Mouse (Mus musculus): ENCODE data around the gene Usp30. TPM values are rescaled to one million over a fixed set of nuclear protein-coding genes. Genes with fewer than 3 reads are reported as not detected.

The Usp30 gene
- 15.8 and 16.9 TPM in 2 replicates for polyA plus RNA-seq (2016; fragmentation: Nextera tagmentation; extraction: Ambion mirVana)

DNA sequence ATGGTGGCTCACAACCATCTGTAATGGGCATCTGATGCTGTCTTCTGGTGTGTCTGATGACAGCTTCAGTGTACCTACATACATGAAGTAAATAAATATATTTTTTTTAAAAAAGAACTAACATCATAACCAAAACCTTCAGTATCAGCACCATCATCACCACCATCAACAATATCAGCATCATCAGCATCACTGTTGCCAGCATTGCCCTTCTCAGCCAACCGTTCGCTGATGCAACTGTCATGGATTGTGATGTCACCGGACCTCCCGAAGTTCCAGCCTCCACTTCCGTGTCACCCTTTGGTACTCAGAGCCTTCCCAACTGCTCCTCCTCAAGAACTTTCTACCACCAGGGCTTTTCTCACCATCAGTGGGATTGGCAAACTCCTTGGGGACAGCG, at the start of gene Usp30:
Gene Usp30 (plus strand): TSS at position 301 of the 400 bp plus-strand sequence.
- WGBS = 97% methylated on average over 6 of the region's 6 CpGs
- H3K27ac ChIP-seq = no peak within 1 kb of the TSS
- H3K4me2 ChIP-seq = no peak within 1 kb of the TSS

DNA sequence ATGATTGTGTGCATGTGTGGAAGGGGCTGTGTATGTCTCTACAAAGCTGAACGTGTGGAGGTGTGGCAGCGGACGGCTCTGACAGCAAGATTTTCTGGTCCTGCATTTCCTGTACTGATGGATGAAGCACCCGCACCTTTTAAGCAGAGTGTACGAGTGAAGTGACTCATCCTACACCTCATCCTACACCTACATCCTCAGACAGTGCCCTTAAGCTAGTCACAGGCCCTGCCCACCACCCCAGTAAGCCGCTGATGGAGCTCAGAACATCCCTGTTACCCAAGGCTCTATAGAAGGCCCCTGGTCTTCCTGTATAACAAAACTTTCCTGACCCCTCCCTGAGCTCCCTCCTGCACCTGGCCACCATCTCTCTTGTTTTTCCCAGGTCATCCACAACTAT, 40.9 kb upstream of the Usp30 start:
- no peak overlapping the region for H3K4me3 ChIP-seq (replicated peaks)
- peak; percentile 17; the same call in 1 of the 2 replicates for ATAC-seq (ENCODE audit: low FRiP score)
- 62% methylated on average over 6 of the region's 6 CpGs for WGBS

More for the DNA sequence above, at the start of gene Usp30:
- Histone ChIP-seq H3K36me3 (replicated peaks) (0 out of 2 replicates have a peak, but pooled peaks cover 7% of the 10 kb centered on the region), H3K9me3 (no peaks in the 10 kb centered on the region), H3K4me1 (no peaks in the 10 kb centered on the region), H3K27me3 (no peaks in the 10 kb centered on the region), H3K9ac (no peak within 1 kb of the TSS), H3K4me3 (replicated peaks) (no peak within 1 kb of the TSS)
- no peak for ATAC-seq (ENCODE audit: low FRiP score)

DNA sequence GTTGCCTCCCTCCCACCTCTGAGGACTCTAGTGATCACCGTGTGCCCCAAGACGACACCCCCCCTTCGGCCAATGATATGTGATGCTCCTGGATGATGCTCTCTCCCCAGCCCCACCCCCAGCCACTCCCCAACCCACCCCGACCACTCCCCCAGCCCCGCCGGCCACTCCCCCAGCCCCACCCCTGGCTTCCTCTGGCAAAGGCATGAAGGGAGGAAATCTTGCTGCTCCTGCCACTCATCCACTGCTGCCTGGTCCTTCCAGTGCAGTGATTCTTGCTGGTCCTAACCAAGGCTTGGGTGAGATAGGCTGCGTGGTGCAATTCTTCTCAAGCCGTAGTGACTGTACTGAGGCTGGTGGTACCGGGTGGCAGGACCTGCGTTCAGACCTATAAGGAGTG, 40.4 kb upstream of the Usp30 start:
- WGBS = 14% methylated on average over 9 of the region's 10 CpGs
- H3K27me3 ChIP-seq = no peaks in the 10 kb centered on the region
- H3K4me3 ChIP-seq (replicated peaks) = no peak overlapping the region
- peak; percentile 49; the same call in 1 of the 2 replicates for ATAC-seq (ENCODE audit: low FRiP score)
- H3K27ac ChIP-seq = no peak overlapping the region
- no peak overlapping the region for H3K9ac ChIP-seq
- peak overlapping the region; percentile 17; the same call in 1 of the 2 replicates for H3K4me2 ChIP-seq
- 0 out of 2 replicates have a peak, but pooled peaks cover 3% of the 10 kb centered on the region for H3K36me3 ChIP-seq (replicated peaks)
- H3K4me1 ChIP-seq = peaks cover 4% of the 10 kb centered on the region; the same call in 1 of the 2 replicates
- H3K9me3 ChIP-seq = no peaks in the 10 kb centered on the region

More for the DNA sequence above, 40.9 kb upstream of the Usp30 start:
- Histone ChIP-seq H3K27ac (no peak overlapping the region), H3K36me3 (replicated peaks) (0 out of 2 replicates have a peak, but pooled peaks cover 3% of the 10 kb centered on the region), H3K9me3 (no peaks in the 10 kb centered on the region), H3K4me2 (peak overlapping the region; percentile 17; the same call in 1 of the 2 replicates), H3K4me1 (0 out of 2 replicates have a peak, but pooled peaks cover 4% of the 10 kb centered on the region), H3K9ac (no peak overlapping the region), H3K27me3 (no peaks in the 10 kb centered on the region)

DNA sequence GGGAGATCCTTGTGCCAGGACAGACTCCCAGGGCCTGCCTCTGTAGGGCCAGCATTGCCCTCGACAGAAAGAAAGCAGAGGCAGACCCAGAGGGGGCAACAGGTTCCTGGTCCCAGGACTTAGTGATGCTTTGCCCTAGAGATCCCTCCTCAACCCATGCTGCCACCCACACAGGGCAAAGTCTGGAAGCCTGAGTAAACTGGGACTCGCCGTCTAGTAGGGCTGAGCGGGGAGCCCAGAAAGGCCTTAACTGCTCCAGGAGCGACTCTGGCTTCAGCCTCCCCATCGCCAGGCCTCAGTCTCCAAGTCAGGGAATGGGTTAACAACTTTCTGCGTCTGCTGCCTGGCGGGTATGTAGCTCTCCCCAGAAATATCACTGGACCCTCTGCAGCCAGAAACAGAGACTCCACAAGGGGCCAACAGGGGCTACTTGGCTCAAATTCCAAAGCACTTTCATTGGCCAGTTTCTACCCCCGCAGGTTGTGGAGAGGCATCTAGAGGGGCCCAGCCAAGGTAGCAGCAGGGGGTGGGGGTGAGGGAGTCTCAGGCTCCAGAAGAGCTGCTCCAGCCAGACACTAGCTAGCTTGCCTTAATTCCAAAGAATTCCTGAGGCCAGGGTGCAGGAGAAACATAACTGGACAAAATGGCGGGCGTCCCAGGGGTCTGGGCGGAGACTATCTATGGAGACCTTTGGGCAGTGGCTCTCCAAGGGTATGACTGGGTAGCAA, 37.9 kb upstream of the Usp30 start:
- Histone ChIP-seq H3K27ac (no peak overlapping the region), H3K4me2 (no peak overlapping the region), H3K4me1 (peaks cover 8% of the 10 kb centered on the region), H3K27me3 (no peaks in the 10 kb centered on the region), H3K9me3 (no peaks in the 10 kb centered on the region), H3K36me3 (replicated peaks) (peaks cover 3% of the 10 kb centered on the region), H3K4me3 (replicated peaks) (no peak overlapping the region), H3K9ac (no peak overlapping the region)
- 91% methylated on average over 12 of the region's 12 CpGs for WGBS
- no peak for ATAC-seq (ENCODE audit: low FRiP score)

DNA sequence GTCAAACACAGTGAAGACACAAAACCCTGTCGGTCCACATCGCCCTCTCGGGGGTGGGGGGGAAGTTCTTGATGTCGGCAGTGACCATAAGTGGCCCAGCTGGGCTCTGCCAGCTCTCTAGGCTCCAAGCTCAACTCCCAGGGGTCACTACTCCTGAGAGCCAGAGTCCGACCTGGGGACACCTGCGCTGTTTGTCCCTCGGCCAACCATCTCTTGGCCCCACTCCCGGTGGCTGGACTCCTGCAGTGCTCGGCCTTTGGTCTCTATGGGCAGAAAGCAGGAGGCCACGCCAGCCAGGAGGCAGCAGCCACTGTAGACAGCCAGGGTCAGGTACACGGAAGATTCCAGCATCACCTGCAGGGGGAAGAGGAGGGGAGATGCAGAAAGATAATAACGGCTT, 37.1 kb upstream of the Usp30 start:
- Histone ChIP-seq H3K9me3 (no peaks in the 10 kb centered on the region), H3K36me3 (replicated peaks) (peaks cover 3% of the 10 kb centered on the region), H3K4me3 (replicated peaks) (no peak overlapping the region), H3K27me3 (no peaks in the 10 kb centered on the region), H3K4me2 (no peak overlapping the region), H3K4me1 (peaks cover 8% of the 10 kb centered on the region), H3K9ac (no peak overlapping the region), H3K27ac (no peak overlapping the region)
- no peak for ATAC-seq (ENCODE audit: low FRiP score)
- WGBS = 84% methylated on average over 12 of the region's 12 CpGs

DNA sequence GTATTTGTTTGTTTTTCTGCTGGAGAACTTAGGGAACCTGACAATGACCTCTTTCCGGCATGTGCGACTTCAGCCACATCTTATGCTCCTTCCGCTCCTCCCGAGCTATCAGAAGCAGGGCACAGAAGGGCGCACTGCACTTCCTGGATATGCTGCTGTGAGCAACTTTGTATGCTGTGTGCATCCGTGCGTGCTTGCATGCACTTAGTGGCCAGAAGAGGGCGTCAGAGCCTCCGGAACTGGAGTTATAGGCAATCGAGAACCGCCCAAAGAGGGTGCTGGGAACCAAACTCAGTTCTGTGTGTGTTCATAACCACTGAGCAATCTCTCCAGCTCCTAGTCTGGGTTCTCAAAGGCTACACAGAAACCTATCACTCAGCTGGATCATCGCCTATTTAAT, 34.6 kb upstream of the Usp30 start:
- H3K4me2 ChIP-seq = no peak overlapping the region

DNA sequence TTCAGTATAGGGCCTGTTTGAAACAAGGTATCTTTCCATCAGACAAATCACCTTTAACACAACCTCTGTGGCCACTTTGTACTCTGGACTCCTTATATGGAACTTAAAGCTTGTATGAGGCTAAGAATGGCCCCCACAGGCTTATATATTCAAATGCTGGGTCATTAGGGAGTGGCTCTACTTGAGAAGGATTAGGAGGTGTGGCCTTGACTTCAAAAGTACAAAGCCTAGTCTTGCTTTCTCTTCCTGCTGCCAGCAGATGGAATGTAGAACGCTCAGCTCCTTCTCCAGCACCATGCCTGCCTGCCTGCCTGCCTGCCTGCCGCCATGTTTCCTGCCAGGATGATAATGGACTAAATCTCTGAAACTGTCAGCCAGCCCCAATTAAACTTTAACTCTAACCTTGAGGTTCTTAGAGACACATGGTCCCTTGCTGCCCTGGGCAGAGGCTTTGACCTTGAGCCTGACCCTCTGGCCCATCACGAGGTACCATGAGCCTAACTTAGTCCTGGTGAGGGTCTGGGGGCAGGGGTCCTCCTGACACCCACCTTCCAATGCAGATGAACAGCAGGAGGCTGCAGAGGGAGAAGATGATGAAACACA, 33.0 kb upstream of the Usp30 start:
- ATAC-seq (ENCODE audit: low FRiP score) = no peak
- 89% methylated on average over 3 of the region's 3 CpGs for WGBS
- H3K36me3 ChIP-seq (replicated peaks) = peaks cover 3% of the 10 kb centered on the region
- no peaks in the 10 kb centered on the region for H3K9me3 ChIP-seq
- peaks cover 9% of the 10 kb centered on the region for H3K4me1 ChIP-seq
- H3K9ac ChIP-seq = no peak overlapping the region
- no peak overlapping the region for H3K27ac ChIP-seq
- H3K4me2 ChIP-seq = no peak overlapping the region
- H3K4me3 ChIP-seq (replicated peaks) = no peak overlapping the region
- no peaks in the 10 kb centered on the region for H3K27me3 ChIP-seq

More for the DNA sequence above, 34.6 kb upstream of the Usp30 start:
- Histone ChIP-seq H3K9me3 (no peaks in the 10 kb centered on the region), H3K9ac (no peak overlapping the region), H3K4me3 (replicated peaks) (no peak overlapping the region), H3K27me3 (no peaks in the 10 kb centered on the region), H3K27ac (no peak overlapping the region), H3K36me3 (replicated peaks) (peaks cover 3% of the 10 kb centered on the region), H3K4me1 (peaks cover 6% of the 10 kb centered on the region)
- 93% methylated on average over 12 of the region's 12 CpGs for WGBS
- ATAC-seq (ENCODE audit: low FRiP score) = no peak

DNA sequence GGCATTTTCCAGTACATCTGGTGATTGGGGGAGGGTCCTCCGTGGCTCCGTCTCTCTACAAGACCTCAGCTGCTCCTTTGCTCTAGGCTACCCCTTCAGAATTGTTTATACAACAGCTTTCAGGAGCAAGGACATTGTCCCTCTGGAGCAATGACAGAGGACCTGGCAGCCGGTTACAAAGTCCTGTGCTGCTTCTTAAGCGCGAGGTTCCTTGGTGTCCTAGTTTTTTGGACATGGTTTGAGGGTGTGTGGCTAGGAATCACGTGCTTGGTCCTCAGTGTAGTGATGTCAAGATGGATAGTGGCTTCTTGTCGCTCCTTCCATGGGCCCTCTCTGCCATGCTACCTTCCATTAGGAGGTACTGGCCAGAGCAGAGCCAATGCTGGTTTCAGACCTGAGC, 30.9 kb upstream of the Usp30 start:
- H3K4me2 ChIP-seq = no peak overlapping the region
- no peak overlapping the region for H3K4me3 ChIP-seq (replicated peaks)
- H3K27me3 ChIP-seq = 0 out of 2 replicates have a peak, but pooled peaks cover 4% of the 10 kb centered on the region
- 89% methylated on average over 7 of the region's 7 CpGs for WGBS
- no peaks in the 10 kb centered on the region; the same call in none of the 2 replicates for H3K36me3 ChIP-seq (replicated peaks)
- no peak for ATAC-seq (ENCODE audit: low FRiP score)
- no peaks in the 10 kb centered on the region for H3K9me3 ChIP-seq
- peaks cover 9% of the 10 kb centered on the region for H3K4me1 ChIP-seq
- H3K9ac ChIP-seq = no peak overlapping the region
- no peak overlapping the region for H3K27ac ChIP-seq

DNA sequence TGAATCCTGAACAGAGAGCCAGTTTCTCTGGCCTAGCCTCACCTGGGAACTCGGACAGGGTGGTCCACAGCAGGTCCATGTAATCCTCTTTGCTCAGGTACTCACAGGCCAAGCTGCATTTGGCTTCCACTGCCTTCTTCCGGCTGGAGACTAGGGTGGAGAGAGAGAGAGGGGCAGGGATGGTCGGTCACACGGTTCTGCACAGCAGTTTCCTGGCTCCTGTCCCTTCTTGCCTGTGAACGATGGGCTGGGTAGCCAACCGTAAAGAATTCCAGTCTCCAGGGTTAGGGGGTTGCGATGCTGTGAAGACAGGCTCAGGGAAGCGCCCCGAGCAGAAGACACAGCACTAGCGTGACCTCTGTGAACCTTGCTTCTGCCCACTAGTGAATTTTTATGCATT, 30.1 kb upstream of the Usp30 start:
- 49% methylated on average over 10 of the region's 10 CpGs for WGBS
- Histone ChIP-seq H3K4me1 (peaks cover 6% of the 10 kb centered on the region), H3K9ac (no peak overlapping the region), H3K36me3 (replicated peaks) (no peaks in the 10 kb centered on the region; the same call in none of the 2 replicates), H3K4me3 (replicated peaks) (no peak overlapping the region), H3K4me2 (no peak overlapping the region), H3K27me3 (0 out of 2 replicates have a peak, but pooled peaks cover 4% of the 10 kb centered on the region), H3K9me3 (no peaks in the 10 kb centered on the region), H3K27ac (no peak overlapping the region)
- no peak for ATAC-seq (ENCODE audit: low FRiP score)

DNA sequence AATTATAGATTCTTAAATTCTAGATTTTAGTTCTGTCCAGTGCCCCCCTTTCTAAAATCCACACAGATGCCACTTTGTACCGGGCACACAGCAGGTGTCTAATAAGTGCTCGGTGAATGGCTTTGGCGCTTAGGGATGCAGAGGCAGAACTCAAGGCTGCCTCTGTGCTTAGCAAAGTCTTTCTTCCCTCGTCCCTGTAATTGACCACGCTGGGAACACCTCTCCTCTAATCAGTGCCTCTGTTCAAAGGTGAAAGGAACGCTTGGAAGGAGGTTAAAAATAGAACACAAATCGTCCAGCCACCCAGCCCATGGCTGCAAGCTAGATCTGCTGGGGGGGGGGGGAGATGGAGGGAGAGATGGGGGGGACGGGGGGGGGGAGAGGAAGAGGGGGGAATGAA, 24.8 kb upstream of the Usp30 start:
- H3K4me2 ChIP-seq = no peak overlapping the region
- H3K27me3 ChIP-seq = 0 out of 2 replicates have a peak, but pooled peaks cover 8% of the 10 kb centered on the region
- H3K9ac ChIP-seq = no peak overlapping the region
- ATAC-seq (ENCODE audit: low FRiP score) = no peak
- H3K36me3 ChIP-seq (replicated peaks) = peaks cover 3% of the 10 kb centered on the region; the same call in 1 of the 2 replicates
- WGBS = 6% methylated on average over 7 of the region's 8 CpGs
- H3K4me3 ChIP-seq (replicated peaks) = no peak overlapping the region
- 0 out of 2 replicates have a peak overlapping the region, but pooled peaks have one; percentile 8 for H3K27ac ChIP-seq
- peaks cover 19% of the 10 kb centered on the region for H3K4me1 ChIP-seq
- no peaks in the 10 kb centered on the region for H3K9me3 ChIP-seq

DNA sequence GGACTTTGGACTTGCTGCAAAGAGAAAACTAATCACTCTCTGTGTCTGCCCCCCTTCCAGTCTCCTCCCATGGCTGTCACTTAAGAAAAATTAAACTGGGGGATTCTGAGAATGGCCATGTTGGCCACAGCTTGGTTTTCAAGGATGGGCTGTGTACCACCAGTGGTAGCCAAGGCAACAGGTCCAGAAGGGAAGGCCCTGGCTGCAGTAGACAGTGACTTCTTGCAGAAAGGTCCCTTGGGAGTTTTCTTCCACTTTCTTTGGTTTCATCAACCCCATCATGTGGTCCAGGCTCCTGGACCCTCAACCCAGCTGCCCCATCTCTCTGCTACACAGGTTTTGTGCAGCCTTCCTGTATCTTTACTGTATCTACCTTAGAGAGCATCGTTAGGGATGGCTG, 24.4 kb upstream of the Usp30 start:
- no peak for ATAC-seq (ENCODE audit: low FRiP score)
- H3K4me2 ChIP-seq = no peak overlapping the region
- H3K27me3 ChIP-seq = 0 out of 2 replicates have a peak, but pooled peaks cover 8% of the 10 kb centered on the region
- H3K9me3 ChIP-seq = no peaks in the 10 kb centered on the region
- 0 out of 2 replicates have a peak overlapping the region, but pooled peaks have one; percentile 8 for H3K27ac ChIP-seq
- peaks cover 15% of the 10 kb centered on the region for H3K4me1 ChIP-seq
- H3K36me3 ChIP-seq (replicated peaks) = peaks cover 3% of the 10 kb centered on the region; the same call in 1 of the 2 replicates
- H3K9ac ChIP-seq = no peak overlapping the region
- WGBS = 59% methylated on average over 1 of the region's 1 CpGs
- H3K4me3 ChIP-seq (replicated peaks) = no peak overlapping the region

DNA sequence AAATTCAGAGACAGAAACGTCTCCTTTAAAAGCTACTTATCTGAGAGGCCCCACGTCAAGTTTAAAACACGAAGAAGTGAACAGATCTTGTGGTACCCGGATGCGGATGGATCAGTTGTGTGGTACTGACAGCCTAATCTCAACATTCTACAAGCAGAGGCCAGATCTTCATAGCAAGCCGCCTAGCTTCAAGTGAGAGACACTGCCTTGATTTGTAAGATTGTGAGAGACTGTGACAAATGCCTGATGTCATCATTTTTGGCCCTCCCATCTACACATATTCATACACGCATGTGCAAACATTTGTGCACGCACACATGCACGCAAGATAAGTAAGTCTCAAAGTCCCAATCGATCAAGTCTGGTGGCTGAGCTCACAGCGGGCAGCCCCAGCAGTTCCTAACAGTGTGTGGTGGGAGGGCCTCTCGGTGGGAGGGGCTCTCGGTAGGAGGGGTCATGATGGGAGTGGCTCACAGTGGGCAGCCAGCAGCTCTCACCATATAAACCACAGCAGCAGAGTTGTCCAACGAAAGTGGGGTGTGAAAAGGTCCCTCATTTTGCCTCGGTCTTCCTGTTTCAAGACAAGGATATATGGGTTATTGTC, 23.8 kb upstream of the Usp30 start:
- Histone ChIP-seq H3K4me2 (peak overlapping the region; percentile 24; the same call in 1 of the 2 replicates), H3K4me1 (peaks cover 15% of the 10 kb centered on the region), H3K36me3 (replicated peaks) (peaks cover 3% of the 10 kb centered on the region; the same call in 1 of the 2 replicates), H3K9ac (no peak overlapping the region), H3K4me3 (replicated peaks) (no peak overlapping the region), H3K9me3 (no peaks in the 10 kb centered on the region), H3K27ac (no peak overlapping the region), H3K27me3 (0 out of 2 replicates have a peak, but pooled peaks cover 8% of the 10 kb centered on the region)
- ATAC-seq (ENCODE audit: low FRiP score) = no peak
- WGBS = 23% methylated on average over 15 of the region's 15 CpGs

All from forebrain, embryonic 12.5 days (tissue).